Mouse (Mus musculus) small intestine, adult 2 months (tissue): ENCODE data around the gene Cdc42ep2.

Experiments
- CTCF ChIP-seq: fragments of 200-500 bp; IDR thresholded peaks from 2 replicates; pipeline ENCODE4 v1.5.1; 2012; ENCODE audit warnings: low read depth, mild to moderate bottlenecking, control low read depth, inconsistent platforms, low read length, moderate library complexity, mixed read lengths; ENCODE audit not compliant: insufficient replicate concordance, insufficient read length; ENCODE audit errors: extremely low read depth
- POLR2A ChIP-seq: fragments of 200-500 bp; IDR thresholded peaks from 2 replicates; pipeline ENCODE4 v1.6.1; 2012; ENCODE audit warnings: low read depth, mild to moderate bottlenecking, control low read depth, inconsistent platforms, low read length, moderate library complexity

- TF ChIP-seq POLR2A (no peak), CTCF (no peak)
These were observed 5.3 kb upstream of the Cdc42ep2 start for GRCm38 (mm10) chr19:5929634-5930596.
